Mouse (Mus musculus) heart, embryonic 16.5 days (tissue): ENCODE measurements around the gene Sorcs3. TPM values are rescaled to one million over a fixed set of nuclear protein-coding genes. Genes with fewer than 3 reads are reported as not detected.

ENCODE experiments used
- ATAC-seq: fragments of 200-750 bp; cut with Nextera tagmentation; replicated peaks from 2 replicates; pipeline ENCODE4 v1.8.0; 2017; ENCODE audit warnings: moderate number of reproducible peaks; ENCODE audit not compliant: insufficient read depth, low FRiP score; ENCODE audit errors: extremely low read depth
- H3K27ac ChIP-seq: fragments of 300-500 bp; sonication (generic); 2 replicates; pipeline ENCODE4 v1.5.1; 2014; ENCODE audit warnings: mild to moderate bottlenecking, low read length, control low read depth, moderate library complexity
- H3K27me3 ChIP-seq: fragments of 300-500 bp; sonication (generic); 2 replicates; pipeline ENCODE4 v1.6.1; 2014; ENCODE audit warnings: low read length, mixed read lengths; ENCODE audit not compliant: control insufficient read depth, insufficient read depth
- H3K36me3 ChIP-seq: fragments of 300-500 bp; sonication (generic); 2 replicates; pipeline ENCODE4 v1.6.1; 2014; ENCODE audit not compliant: control insufficient read depth, insufficient read depth
- H3K4me1 ChIP-seq: fragments of 300-500 bp; sonication (generic); 2 replicates; pipeline ENCODE4 v1.6.1; 2014; ENCODE audit warnings: low read length, mixed read lengths; ENCODE audit not compliant: control insufficient read depth, insufficient read depth
- H3K4me2 ChIP-seq: fragments of 300-500 bp; sonication (generic); 2 replicates; pipeline ENCODE4 v1.6.1; 2014; ENCODE audit warnings: low read depth, mild to moderate bottlenecking, control low read depth, low read length
- H3K4me3 ChIP-seq: fragments of 300-500 bp; sonication (generic); 2 replicates; pipeline ENCODE4 v1.5.1; 2014; ENCODE audit warnings: mild to moderate bottlenecking, control low read depth, low read length
- H3K9ac ChIP-seq: fragments of 300-500 bp; sonication (generic); 2 replicates; pipeline ENCODE4 v1.6.1; 2014; ENCODE audit warnings: low read length, control low read depth
- H3K9me3 ChIP-seq: fragments of 300-500 bp; sonication (generic); replicated peaks from 2 replicates; pipeline ENCODE4 v1.6.1; 2016; ENCODE audit warnings: low read length; ENCODE audit not compliant: control insufficient read depth
- WGBS: fragments of 180-500 bp; shearing (Covaris S2); extraction: QIAGEN DNeasy Blood & Tissue Kit; methylation state at CpG from one replicate; pipeline ENCODE4 v1.1.7; 2014; 5-methylcytosine and 5-hydroxymethylcytosine counted together
- polyA plus RNA-seq: library from polyadenylated mRNA; unstranded; fragments of >200 nt; fragmentation: Nextera tagmentation; extraction: Ambion mirVana; gene quantifications from 2 replicates; pipeline ENCODE4 v1.2.1, GENCODE M21; 2015

Gene Sorcs3
- polyA plus RNA-seq, 1 experiment from 2014 or later: 0.21 TPM

DNA sequence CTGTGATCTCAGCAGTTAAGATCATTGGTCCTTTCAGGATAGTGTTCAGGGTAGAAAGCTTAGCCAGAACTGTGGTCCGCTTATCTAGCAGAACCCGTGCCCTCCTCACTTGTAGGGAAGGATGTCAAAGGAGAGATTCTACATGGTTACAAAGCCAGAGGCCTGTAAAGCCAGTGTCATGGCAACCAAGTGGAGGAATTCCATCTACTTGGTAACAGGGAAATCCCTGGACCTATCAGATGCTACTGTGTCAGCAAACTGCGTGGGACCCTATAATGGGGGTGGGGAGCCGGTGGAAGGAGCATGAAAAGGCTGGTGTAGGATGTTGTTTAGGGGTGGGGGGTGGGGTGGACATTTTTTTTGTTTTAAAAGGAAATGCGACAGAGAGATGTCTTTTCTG lies 57.9 kb downstream of the Sorcs3 start:
- Histone ChIP-seq H3K4me2 (no peak overlapping the region), H3K27ac (no peak overlapping the region), H3K4me3 (no peak overlapping the region), H3K9ac (no peak overlapping the region), H3K9me3 (no peaks in the 10 kb centered on the region), H3K27me3 (no peaks in the 10 kb centered on the region), H3K36me3 (no peaks in the 10 kb centered on the region), H3K4me1 (no peaks in the 10 kb centered on the region)
- WGBS: 68% methylated on average over 5 of the region's 5 CpGs
- ATAC-seq: no peak

DNA sequence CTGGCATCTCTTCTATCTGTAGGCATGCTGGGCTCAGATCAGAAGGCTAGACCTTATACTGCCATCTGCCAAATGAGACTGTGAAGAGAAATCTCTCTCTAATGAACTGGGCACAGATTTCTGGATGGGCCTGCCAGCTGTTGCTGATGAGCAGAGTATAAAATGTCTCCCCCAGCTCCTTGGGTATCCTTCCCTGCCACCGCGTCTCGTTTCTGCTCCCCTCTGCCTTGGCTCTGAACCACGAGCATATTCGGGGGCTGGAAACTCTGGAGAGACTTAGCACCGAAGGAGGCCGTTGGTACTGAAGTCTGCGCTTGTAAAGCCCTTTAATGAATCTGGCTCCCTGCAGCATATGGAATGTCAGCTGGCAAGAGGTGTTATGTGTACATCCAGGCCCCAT lies 74.4 kb downstream of the Sorcs3 start:
- Histone ChIP-seq H3K27ac (no peak overlapping the region), H3K4me2 (no peak overlapping the region), H3K9ac (no peak overlapping the region), H3K36me3 (no peaks in the 10 kb centered on the region), H3K9me3 (no peaks in the 10 kb centered on the region), H3K27me3 (no peaks in the 10 kb centered on the region), H3K4me1 (peaks cover 9% of the 10 kb centered on the region), H3K4me3 (no peak overlapping the region)
- WGBS: 69% methylated on average over 8 of the region's 8 CpGs
- ATAC-seq: no peak

DNA sequence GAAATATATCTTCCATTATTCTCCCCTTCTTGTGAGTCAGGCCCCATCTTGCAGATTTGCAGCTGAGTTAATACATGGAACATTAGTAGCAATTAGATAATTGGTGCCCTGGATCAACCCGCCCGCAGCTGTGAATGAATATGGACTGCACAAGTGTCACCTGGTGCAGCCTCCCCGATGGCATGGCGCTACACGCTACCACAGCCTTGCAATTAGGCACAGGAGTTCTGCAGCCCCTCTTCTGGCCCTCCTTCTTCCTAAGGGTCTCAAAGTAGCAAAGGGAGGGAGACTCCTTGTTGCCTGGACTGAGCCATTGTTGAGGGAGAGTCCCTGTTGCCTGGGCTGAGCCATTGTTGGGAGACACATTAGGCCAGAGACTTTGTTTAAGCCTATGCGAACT lies 76.4 kb downstream of the Sorcs3 start:
- Histone ChIP-seq H3K27ac (no peak overlapping the region), H3K4me3 (no peak overlapping the region), H3K36me3 (no peaks in the 10 kb centered on the region), H3K9ac (no peak overlapping the region), H3K27me3 (no peaks in the 10 kb centered on the region), H3K4me1 (peaks cover 9% of the 10 kb centered on the region), H3K9me3 (no peaks in the 10 kb centered on the region), H3K4me2 (no peak overlapping the region)
- WGBS: 82% methylated on average over 6 of the region's 6 CpGs
- no peak for ATAC-seq

GRCm38 (mm10) chr19:48283217-48283616 lies 77.4 kb downstream of the Sorcs3 start:
- no peak for ATAC-seq
- WGBS: 50% methylated on average over 4 of the region's 4 CpGs
- H3K9ac ChIP-seq: no peak overlapping the region
- H3K4me3 ChIP-seq: no peak overlapping the region
- H3K4me1 ChIP-seq: peaks cover 9% of the 10 kb centered on the region
- H3K27ac ChIP-seq: no peak overlapping the region
- H3K27me3 ChIP-seq: no peaks in the 10 kb centered on the region
- no peaks in the 10 kb centered on the region for H3K36me3 ChIP-seq
- H3K4me2 ChIP-seq: no peak overlapping the region
- H3K9me3 ChIP-seq: no peaks in the 10 kb centered on the region

DNA sequence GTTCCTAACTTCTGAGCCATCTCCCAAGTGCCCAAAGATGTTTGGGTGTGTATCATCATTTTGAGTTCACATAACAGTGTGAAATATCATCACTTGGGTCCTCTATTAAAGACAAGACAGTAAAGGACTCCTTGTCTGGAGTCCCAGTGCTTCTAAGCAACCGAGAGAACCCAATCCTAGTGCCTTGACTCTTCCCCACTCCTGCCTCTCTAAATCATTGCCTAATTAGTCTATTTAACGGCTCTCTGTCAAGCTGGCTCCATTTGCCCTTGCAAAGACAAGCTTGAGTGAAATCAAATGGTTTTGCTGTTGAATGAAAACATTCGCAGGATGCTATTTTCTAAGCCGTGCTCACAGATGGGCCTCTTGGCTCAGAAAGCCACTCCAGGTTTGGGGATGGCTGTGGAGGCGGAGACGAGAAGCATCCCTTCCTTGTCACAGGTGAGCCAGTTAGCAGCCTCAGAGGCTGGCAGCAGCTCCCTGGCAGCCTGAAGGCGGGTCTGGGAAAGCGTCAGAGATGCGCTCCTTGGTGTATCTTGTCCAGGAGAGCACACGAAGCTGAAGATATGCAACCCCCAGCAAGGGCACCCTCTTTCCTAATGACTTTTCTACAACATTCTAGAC lies 79.9 kb downstream of the Sorcs3 start:
- H3K4me2 ChIP-seq: no peak overlapping the region
- WGBS: 73% methylated on average over 10 of the region's 10 CpGs
- ATAC-seq: no peak

DNA sequence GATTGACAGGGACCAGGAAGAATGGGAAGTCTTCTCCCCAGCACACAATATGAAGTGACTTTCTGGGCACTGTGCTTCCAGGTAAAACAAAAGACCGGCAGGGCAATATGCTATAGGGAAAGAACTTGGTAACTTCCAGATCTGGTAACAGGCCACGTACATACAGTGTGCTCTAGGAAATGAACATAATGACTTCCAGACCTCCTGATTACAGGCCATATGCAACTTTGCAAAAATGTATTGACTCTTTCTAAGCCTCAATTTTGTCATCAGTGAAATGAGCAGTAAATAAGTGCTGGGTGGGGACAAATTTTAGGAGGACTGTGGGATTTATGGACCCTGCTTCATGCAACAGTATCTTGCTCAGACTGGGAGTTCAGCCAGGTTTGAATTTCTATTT lies 88.4 kb downstream of the Sorcs3 start:
- no peaks in the 10 kb centered on the region for H3K9me3 ChIP-seq
- no peak for ATAC-seq
- H3K27me3 ChIP-seq: no peaks in the 10 kb centered on the region
- H3K9ac ChIP-seq: no peak overlapping the region
- H3K4me2 ChIP-seq: no peak overlapping the region
- H3K4me3 ChIP-seq: no peak overlapping the region
- H3K36me3 ChIP-seq: no peaks in the 10 kb centered on the region
- 88% methylated on average over 2 of the region's 2 CpGs for WGBS
- no peaks in the 10 kb centered on the region for H3K4me1 ChIP-seq
- H3K27ac ChIP-seq: no peak overlapping the region

More for the DNA sequence above, 79.9 kb downstream of the Sorcs3 start:
- no peaks in the 10 kb centered on the region for H3K9me3 ChIP-seq
- H3K27me3 ChIP-seq: no peaks in the 10 kb centered on the region
- no peak overlapping the region for H3K27ac ChIP-seq
- no peaks in the 10 kb centered on the region for H3K36me3 ChIP-seq
- no peak overlapping the region for H3K9ac ChIP-seq
- H3K4me3 ChIP-seq: no peak overlapping the region
- H3K4me1 ChIP-seq: peaks cover 9% of the 10 kb centered on the region

DNA sequence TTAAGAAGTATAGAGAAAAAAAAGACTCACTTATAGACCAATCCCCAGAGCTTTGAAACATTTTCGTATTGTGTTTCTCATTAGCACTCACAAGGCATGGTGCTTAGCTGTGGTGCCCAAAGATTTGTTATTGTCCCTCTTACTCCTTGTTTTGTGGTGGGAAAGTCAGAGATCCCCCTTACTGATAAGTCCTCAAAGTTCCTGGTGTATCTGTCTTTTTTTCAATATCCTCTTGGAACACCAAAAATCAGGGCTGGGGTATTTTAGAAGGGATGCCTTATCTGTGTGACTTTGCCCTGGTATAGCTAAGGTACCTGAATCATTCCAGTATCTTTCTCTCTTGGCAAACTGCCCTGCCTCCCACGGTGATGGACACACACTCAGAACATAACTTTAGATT lies 92.6 kb downstream of the Sorcs3 start:
- no peak for ATAC-seq
- Histone ChIP-seq H3K4me1 (no peaks in the 10 kb centered on the region), H3K9me3 (no peaks in the 10 kb centered on the region), H3K9ac (no peak overlapping the region), H3K36me3 (no peaks in the 10 kb centered on the region), H3K4me3 (no peak overlapping the region), H3K27me3 (no peaks in the 10 kb centered on the region), H3K4me2 (no peak overlapping the region), H3K27ac (no peak overlapping the region)
- 50% methylated on average over 2 of the region's 2 CpGs for WGBS

GRCm38 (mm10) chr19:48300440-48301231 lies 94.8 kb downstream of the Sorcs3 start:
- no peaks in the 10 kb centered on the region for H3K9me3 ChIP-seq
- H3K27ac ChIP-seq: no peak overlapping the region
- no peaks in the 10 kb centered on the region for H3K27me3 ChIP-seq
- H3K36me3 ChIP-seq: no peaks in the 10 kb centered on the region
- H3K4me1 ChIP-seq: no peaks in the 10 kb centered on the region
- 71% methylated on average over 14 of the region's 14 CpGs for WGBS
- no peak overlapping the region for H3K9ac ChIP-seq
- no peak for ATAC-seq
- H3K4me3 ChIP-seq: no peak overlapping the region
- H3K4me2 ChIP-seq: no peak overlapping the region

- no peak for ATAC-seq
- H3K4me3 ChIP-seq: no peak overlapping the region
- no peaks in the 10 kb centered on the region for H3K36me3 ChIP-seq
- H3K27ac ChIP-seq: no peak overlapping the region
- no peaks in the 10 kb centered on the region for H3K9me3 ChIP-seq
- H3K27me3 ChIP-seq: no peaks in the 10 kb centered on the region
- H3K9ac ChIP-seq: no peak overlapping the region
- no peaks in the 10 kb centered on the region for H3K4me1 ChIP-seq
- H3K4me2 ChIP-seq: no peak overlapping the region
- 56% methylated on average over 3 of the region's 3 CpGs for WGBS
Observed at GRCm38 (mm10) chr19:48301300-48301699, 95.5 kb downstream of the Sorcs3 start.
